Mouse (Mus musculus) hindlimb bud, embryonic 11.5 days (tissue): Measurements from ENCODE around the gene Msantd2.
A peak's percentile ranks its signal among the peaks of the same experiment; 100 is the strongest.

Source experiments
- DNase-seq: peaks from one replicate; pipeline ENCODE4 v3.0.0-alpha.2; 2012; ENCODE audit warnings: low read depth, low spot score; ENCODE audit errors: extremely low spot score

Msantd2 gene

DNA sequence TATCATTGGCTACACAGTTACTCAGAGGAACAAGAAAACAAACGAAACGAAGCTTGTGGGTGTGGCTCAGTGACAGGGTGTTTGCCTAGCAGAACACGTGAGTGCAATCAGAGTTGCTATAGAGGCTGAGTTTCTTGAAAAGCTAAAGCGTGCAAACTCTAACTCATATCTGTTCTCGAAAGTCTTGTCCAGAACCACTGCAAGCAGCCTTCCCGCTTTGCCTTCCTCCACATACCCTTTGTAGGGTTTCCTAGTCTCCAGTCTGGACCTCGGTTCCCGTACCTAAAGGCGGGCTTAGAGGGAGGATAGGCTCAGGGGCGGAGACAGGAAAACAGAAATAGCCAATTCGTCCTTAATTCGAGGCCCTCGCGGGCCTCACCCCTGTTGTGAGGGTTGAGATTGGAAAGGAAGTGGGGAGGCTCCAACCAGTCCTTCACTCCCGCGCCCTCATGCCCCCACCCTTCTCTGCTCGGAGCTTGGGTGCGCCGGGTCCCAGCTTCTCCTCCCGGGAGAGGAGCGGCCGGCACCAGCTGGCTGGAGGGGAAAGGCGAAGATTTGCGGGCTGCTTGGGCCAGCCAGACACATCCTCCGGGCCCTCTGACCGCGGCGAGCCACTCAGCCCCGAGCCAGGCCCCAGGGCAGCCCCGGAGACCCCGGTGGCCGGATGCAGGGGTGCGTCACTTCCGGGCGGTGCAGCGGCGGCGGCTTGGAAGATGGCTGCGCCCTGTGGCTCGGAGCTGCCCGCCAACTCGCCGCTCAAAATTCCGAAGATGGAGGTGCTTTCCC, at the start of gene Msantd2:
Gene Msantd2, plus strand, starts transcription at position 709 of the 786 bp plus-strand sequence.
- peak; percentile 57 for DNase-seq

DNA sequence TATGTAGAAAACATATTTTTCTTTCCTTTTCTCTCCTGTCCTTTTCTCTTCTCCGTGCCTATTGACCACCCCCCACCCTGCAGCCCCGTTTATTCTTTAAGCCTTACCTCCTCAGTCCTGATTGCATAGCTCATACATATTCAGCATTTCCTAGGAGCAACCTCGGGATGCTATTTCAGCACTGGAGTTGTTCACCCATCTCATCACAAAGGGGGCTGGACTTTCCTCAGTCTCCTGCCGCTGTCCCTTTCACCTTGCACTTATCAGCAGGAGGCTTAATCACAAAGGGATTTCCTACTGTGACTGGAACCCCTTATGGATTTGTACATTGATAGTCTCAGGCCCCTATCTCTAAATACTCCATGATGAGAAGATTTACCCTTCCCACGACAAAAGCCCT, 36.7 kb upstream of the Msantd2 start:
- no peak for DNase-seq

GRCm38 (mm10) chr9:37453328-37453727, 35.8 kb upstream of the Msantd2 start:
- DNase-seq: no peak

DNA sequence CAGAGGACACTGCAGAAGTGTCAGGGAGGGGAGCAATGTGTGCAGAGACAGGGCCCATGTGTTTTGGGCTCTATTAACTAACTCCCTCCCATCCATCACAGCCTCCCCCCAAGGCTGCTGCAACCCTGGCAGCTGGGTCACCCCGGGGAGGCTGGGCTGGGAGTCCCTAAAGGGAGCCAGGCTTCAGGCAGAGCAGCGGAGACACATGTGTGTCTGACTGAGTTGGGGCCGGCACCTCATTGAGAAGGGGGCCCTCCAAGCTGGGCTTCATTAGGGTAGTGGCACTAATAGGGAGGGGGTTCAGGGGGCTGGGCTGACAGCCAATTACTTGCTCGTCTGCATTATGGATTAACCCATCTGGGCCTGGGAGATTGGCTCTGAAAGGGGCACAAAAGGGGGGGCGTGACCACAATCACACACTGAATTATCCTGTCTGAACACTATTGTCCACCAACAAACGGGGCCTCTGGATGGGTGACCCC, 35.1 kb upstream of the Msantd2 start:
- no peak for DNase-seq

DNA sequence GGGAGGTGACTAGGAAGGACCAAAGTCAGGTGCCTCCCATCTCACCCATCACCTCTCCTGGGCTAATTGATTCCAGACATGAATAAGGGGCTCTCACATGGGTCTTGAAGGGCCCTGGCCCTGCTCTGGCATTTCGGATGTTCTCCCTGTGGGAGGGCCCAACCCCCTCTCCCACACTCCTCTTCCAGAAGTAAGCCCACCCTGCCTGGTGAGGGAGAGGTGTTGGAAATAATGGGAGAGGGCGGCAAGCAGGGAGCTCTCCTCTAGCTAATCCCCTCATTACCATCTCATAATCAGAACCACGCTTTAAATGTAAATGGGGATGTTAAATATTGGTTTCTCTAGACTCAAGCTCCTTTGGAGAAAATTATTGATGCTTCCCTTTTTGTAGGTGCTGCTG, 34.1 kb upstream of the Msantd2 start:
- DNase-seq: no peak

DNA sequence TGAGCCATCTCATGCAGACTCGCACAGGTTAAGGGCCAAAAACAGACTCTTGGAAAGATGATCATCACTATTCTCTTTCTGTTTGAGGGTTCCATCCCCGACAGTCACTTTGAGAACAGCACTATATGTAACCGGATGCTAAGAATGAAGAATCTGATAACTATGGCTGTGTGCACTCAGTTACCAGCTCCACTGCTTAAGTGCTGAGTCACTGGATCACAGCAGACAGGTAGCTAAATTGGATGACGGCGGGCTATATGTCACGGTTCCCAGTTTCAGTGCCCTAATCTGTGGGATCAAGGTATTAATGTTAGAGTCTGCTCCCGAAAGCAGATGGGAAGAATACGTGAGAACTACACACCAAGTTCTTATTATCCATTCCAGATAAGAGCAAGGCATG, 33.3 kb upstream of the Msantd2 start:
- no peak for DNase-seq

GRCm38 (mm10) chr9:37456481-37456910, 32.6 kb upstream of the Msantd2 start:
- no peak for DNase-seq

GRCm38 (mm10) chr9:37457151-37457550, 32.0 kb upstream of the Msantd2 start:
- no peak for DNase-seq

DNA sequence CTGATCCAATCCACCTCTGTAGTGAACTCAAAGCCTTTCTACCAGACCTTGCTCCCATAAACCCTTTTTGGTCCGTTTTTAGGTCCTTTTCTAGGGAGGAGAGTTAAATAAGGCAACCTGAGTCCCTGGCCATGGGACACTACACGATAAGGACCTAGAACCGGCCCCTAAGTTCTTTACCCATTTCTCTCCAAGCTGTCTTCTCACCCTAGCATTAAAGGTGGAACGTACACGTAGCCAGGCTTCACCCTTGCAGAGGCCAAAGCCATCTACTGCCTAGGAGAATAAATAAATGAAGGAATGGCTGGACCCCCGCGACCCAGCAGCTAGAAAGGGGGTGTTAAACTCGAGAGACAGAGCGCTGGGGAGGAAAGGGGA, 29.5 kb upstream of the Msantd2 start:
- no peak for DNase-seq

DNA sequence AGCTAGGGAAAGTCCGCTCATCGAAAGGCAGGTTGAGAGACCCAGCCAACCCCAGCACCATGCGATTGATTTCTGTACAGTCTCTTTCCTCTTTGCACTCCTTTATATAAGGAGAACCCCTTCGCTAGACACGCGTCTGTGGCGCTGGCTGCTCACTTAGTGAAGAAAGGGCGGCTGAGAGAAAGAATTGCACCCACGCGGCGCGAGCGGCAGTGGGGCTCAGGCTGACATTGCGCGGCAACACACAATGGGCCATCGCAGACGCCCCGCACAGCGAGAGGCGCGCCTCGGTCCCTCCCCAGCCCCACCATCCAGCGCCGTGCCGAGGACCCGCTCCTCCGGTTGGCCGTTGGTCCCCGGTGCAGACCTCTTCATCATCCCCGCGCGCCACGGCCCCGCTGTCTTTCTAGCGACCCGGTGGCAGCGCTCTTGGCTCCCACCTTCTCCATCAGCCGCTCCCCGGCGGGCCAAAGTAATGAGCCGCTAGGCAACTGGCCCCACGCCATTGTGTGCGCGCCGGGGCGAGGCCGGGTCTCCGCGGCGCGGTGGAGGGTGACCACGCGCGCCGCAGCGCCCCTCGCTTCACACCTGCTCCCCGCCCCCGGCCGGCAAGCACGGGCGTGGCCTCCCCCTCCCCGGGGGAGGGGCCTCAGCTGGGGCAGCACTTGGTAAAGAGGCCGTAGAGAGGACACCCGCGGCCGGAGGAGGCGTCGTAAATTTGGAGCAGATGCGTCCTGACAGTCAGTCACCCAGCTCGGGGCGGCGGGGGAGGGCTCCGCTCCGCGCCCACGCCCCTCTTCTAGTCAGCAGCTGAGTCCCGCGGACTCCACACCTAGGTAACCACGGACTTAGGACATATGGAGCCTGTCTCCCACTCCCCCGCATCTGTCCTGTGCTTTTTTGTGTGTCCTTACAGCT, 28.8 kb upstream of the Msantd2 start:
- DNase-seq: no peak

GRCm38 (mm10) chr9:37460961-37461340, 28.2 kb upstream of the Msantd2 start:
- no peak for DNase-seq

- DNase-seq: no peak
Measured at GRCm38 (mm10) chr9:37461571-37461970, 27.5 kb upstream of the Msantd2 start.

DNA sequence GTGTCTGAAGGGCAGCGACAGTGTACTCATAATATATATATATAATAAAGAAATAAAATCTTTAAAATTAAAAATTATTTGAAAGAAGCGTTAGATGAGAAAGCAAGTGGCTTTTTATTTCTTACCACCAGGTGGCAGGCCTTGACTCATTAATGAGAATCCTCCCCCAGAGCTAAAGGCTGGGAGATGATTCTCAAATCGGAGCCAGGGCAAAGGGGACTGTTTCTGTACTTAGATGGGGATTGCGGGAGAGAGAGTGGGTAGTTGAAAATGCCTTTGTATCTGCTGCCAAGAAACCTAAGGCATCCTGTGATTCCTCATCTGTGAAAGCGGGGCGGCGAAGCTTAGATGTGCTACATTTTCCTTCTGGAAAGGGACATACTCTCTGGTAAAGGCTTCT, 26.4 kb upstream of the Msantd2 start:
- DNase-seq: no peak

DNA sequence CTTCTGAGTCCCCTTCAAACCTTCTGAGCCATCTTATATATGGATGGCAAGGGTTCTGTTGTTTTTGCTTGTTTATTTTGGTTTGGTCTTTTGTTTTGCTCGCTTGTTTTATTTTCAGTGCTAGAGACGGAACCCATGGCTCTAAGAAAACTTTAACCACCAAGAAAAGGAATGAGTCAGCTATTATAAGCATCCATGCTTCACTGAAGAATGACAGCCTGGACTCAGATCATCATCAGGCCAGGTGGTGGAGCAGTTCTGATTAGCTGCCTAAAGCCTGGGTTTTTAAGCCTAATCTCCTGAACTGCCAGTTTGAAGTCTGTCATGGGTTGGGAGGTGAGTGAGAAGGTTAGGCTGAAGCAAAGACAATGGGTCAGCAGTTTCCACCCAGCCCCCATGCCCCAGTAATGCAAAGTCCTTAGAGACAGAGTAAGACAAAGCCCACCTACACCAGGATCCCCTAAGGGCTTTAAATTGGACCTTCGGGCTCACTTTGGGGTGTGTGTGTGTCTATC, 15.5 kb upstream of the Msantd2 start:
- no peak for DNase-seq

GRCm38 (mm10) chr9:37474923-37475322, 14.2 kb upstream of the Msantd2 start:
- DNase-seq: no peak

DNA sequence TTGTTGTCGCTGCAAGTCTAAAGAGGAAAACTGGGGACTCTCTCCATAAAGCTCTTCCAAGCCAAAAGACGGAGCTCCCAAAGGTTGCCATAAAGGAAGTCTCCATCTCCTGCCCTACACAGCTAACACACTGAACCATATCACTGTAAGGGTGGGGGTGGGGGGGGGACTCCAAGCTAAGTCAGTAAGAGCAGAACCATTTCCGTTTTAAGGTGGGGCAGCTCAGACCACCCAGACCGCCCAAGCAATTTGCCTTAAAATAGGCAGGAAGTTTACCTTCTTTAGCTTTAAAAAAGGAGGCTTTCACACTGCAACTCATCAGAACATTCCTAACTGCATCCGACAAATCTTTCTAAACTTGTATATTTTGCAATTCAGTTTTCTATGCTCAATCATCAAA, 4.0 kb upstream of the Msantd2 start:
- no peak for DNase-seq

- DNase-seq: no peak
Measured at GRCm38 (mm10) chr9:37488041-37488440, 1.1 kb upstream of the Msantd2 start.

DNA sequence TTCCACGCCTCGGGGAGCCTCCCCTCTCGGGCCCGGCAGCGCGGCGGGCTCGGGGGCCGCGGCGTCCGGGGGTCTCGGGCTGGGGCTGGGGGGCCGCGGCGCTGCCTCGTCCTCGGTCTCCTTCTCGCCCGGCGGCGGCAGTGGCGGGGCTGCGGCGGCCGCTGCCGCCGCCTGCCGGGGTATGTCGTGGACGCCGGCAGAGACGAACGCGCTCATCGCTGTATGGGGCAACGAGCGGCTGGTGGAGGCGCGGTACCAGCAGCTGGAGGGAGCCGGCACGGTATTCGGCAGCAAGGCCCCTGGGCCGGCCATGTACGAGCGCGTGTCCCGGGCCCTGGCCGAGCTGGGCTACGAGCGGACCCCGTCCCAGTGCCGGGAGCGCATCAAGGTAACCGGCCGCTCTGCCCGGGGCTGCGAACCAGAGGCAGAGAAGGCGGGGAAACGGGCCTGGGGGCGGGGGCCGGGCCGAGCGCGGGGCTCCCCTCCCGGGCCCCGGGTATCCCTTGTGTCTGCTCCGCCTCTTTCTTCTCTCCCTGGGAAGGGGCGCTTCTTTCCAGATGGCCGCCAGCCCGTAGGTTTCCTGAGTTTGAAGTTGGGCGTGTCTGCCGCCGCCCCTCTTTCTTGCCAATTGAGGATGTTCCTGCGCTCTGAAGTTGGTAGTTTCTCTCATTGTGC, 464 bp downstream of the Msantd2 start:
- no peak for DNase-seq

GRCm38 (mm10) chr9:37495761-37496160, 6.6 kb downstream of the Msantd2 start:
- DNase-seq: no peak

DNA sequence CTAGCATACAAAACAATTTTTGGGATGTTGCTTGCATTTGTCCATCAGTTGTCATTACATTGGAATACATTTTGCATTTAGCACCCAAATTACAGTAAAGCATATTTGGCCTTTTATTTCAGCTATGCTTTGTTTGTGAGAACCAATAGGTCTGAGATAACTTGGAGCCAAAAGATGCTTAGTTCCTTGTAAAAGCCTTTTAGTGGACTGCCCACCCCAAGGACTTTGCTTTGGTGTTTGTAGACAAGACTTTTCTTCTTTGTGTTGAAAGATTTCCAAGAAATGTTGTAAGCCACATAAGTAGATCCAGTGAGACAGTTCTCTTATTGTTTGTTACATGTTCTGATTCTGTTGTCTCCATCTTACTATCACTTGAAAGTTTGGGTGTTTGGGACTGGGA, 7.2 kb downstream of the Msantd2 start:
- DNase-seq: no peak

- no peak for DNase-seq
Measured at GRCm38 (mm10) chr9:37500201-37500600, 11.1 kb downstream of the Msantd2 start.
